Mouse (Mus musculus) olfactory bulb, adult 2 months (tissue): Measurements from ENCODE around the gene Gid4. TPM values are rescaled to one million over a fixed set of nuclear protein-coding genes. Genes with fewer than 3 reads are reported as not detected.

Experiments used
- H3K27ac ChIP-seq: fragments of 200-500 bp; 2 replicates; pipeline ENCODE4 v1.5.1; 2012; ENCODE audit warnings: low read depth, low read length; ENCODE audit not compliant: insufficient read depth
- H3K4me1 ChIP-seq: fragments of 200-500 bp; 2 replicates; pipeline ENCODE4 v1.6.1; 2012; ENCODE audit warnings: low read length; ENCODE audit not compliant: control insufficient read depth, insufficient read depth
- H3K4me3 ChIP-seq: fragments of 200-500 bp; 2 replicates; pipeline ENCODE4 v1.5.1; 2012; ENCODE audit warnings: mild to moderate bottlenecking, low read depth, low read length, moderate library complexity; ENCODE audit not compliant: insufficient read depth
- CTCF ChIP-seq: fragments of 200-500 bp; IDR thresholded peaks from 2 replicates; pipeline ENCODE4 v1.5.1; 2012; ENCODE audit warnings: low read depth, mild to moderate bottlenecking, low read length, moderate library complexity; ENCODE audit not compliant: insufficient read depth
- POLR2A ChIP-seq: fragments of 200-500 bp; IDR thresholded peaks from 2 replicates; pipeline ENCODE4 v1.6.1; 2012; ENCODE audit warnings: mild to moderate bottlenecking, low read depth, low read length, moderate library complexity; ENCODE audit not compliant: insufficient read depth
- WGBS: fragments of 180-500 bp; shearing (Covaris S2); methylation state at CpG from one replicate; pipeline ENCODE4 v1.1.7; 2018; 5-methylcytosine and 5-hydroxymethylcytosine counted together
- polyA plus RNA-seq: library from polyadenylated mRNA; stranded (reverse); fragments of >200 nt; gene quantifications from 2 replicates; pipeline ENCODE4 v1.2.4, GENCODE M21; 2012; ENCODE audit warnings: low replicate concordance; ENCODE audit not compliant: missing spikeins, insufficient read depth, insufficient read length

Gene Gid4
- polyA plus RNA-seq, 1 experiment = not detected

DNA sequence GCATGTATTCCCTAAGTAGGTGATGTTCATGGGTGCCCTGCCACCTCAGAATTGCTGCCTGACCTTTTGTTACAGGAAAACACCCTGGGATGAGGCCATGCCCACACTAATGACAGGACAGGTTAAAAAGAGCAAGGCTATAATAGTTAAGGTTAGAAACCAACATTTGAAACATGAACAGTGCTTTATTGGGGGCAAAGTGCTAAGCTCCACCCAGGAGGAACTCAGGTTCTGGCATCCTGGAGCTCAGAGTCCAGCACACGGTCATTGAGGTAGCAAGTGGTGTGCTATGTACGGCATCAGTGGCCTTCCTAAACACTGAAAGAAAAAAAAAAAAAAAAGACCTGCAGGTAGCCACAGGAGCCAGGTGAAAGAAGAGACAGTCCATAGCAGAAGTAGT, 29.0 kb upstream of the Gid4 start:
- H3K4me1 ChIP-seq = peaks cover 12% of the 10 kb centered on the region
- no peak overlapping the region for H3K4me3 ChIP-seq
- WGBS = 96% methylated on average over 2 of the region's 2 CpGs
- TF ChIP-seq POLR2A (no peak), CTCF (no peak)
- H3K27ac ChIP-seq = no peak overlapping the region

DNA sequence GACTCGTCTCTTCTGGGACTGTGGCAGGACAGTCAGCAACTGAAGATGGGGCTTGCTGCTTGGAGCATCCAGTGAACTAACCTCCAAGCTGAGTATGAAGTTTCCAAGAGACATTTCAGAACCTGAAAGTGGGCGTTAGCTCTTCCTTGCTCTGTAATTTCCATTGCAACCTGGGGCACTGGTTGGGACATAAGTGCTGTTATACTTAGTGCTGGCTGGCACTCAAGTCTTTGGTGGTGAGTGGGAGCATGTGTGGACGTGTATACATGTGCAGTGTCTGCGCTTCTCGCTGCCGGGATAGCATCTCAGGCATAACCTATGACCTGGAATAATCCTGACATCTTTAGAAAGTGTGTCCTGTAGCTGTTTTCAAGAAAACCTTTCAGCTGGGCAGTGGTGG, 25.6 kb upstream of the Gid4 start:
- H3K4me1 ChIP-seq = no peaks in the 10 kb centered on the region
- WGBS = 85% methylated on average over 6 of the region's 6 CpGs
- no peak for TF ChIP-seq CTCF
- H3K4me3 ChIP-seq = no peak overlapping the region
- no peak overlapping the region for H3K27ac ChIP-seq

DNA sequence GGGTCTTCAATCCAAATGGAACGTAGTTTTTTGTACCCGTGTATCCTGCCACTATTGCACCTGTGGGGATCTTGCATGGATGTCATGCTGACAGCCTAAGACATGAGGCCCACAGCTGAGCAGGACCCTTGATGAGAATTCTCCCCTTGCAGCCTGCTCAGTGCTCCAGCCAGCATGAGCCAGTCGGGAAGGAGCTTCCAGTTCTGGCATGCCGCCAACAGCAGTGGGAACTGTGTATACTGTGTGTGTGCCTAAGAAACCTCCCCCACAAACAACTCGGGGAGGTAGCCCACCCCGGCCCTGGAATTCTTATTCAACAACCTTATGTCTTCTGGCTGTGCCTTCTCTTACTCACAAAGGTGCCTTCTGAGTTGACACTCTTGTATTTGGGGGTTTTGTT, 20.4 kb upstream of the Gid4 start:
- H3K27ac ChIP-seq = no peak overlapping the region
- 0 out of 2 replicates have a peak, but pooled peaks cover 2% of the 10 kb centered on the region for H3K4me1 ChIP-seq
- no peak overlapping the region for H3K4me3 ChIP-seq
- TF ChIP-seq CTCF (no peak), POLR2A (no peak)
- 33% methylated on average over 6 of the region's 6 CpGs for WGBS

DNA sequence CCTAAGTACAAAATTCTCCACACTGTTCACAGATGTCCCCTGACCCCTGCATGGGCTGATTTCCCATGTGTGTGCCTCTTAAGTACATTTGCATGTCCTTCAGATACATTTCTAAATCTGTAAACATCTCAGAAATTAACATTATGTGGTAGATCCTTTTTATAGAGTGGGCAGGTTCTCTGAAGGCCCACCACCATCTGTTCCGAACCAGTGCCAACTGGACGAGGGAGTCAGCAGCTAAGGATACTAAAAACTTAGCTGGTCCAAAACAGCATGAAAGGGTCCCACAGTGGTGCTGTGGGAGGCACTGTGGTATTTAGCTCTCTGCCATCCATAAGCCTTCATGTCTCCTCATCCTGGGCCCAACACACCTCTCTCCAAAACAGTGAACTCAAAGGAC, 19.8 kb upstream of the Gid4 start:
- H3K4me1 ChIP-seq = 0 out of 2 replicates have a peak, but pooled peaks cover 2% of the 10 kb centered on the region
- 76% methylated on average over 2 of the region's 2 CpGs for WGBS
- H3K4me3 ChIP-seq = no peak overlapping the region
- H3K27ac ChIP-seq = no peak overlapping the region
- no peak for TF ChIP-seq POLR2A
- TF ChIP-seq CTCF = no peak

DNA sequence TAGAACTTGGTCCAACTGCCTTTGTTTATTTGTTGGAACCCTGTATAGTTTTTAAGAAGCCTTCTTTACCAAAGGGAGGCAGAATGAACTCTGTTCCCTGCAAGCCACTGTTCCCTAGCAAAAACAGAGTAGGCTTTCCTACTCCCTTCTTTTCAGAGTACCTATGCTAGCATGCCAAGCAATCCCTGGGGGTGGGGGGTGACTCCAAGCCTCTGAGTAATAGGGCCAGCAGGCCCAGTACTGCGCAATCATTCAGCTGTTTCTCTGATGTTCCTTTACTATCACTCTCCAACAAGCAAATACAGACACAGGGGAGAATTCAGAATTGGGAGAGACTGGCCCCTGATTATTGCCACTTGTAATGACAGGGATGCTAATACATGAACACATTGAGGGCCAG, 10.3 kb upstream of the Gid4 start:
- TF ChIP-seq CTCF = no peak
- no peak for TF ChIP-seq POLR2A
- no peak overlapping the region for H3K4me3 ChIP-seq
- 87% methylated on average over 1 of the region's 1 CpGs for WGBS
- H3K4me1 ChIP-seq = no peaks in the 10 kb centered on the region
- H3K27ac ChIP-seq = no peak overlapping the region

DNA sequence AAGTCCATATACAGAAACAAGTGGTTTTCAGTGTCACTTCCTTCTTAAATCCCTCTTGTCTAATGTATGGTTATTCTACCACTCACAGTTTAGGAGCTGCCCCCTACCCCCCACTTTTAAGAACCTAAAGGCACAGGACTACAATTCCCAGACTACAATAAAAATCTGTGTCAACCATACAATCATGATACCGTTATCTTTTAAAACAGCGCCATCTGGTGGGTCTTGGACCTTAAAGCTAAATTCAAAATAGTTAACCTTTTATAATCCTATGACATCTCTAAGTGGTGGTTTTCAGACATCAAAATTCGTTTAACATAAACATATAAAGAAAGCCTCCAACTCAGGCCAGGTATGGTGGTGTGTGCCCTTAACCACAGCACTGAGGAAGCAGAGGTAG, 4.8 kb upstream of the Gid4 start:
- no peak overlapping the region for H3K27ac ChIP-seq
- no peak for TF ChIP-seq CTCF
- no peak for TF ChIP-seq POLR2A
- H3K4me1 ChIP-seq = peaks cover 3% of the 10 kb centered on the region
- no peak overlapping the region for H3K4me3 ChIP-seq
- WGBS = 3% methylated on average over 3 of the region's 3 CpGs

DNA sequence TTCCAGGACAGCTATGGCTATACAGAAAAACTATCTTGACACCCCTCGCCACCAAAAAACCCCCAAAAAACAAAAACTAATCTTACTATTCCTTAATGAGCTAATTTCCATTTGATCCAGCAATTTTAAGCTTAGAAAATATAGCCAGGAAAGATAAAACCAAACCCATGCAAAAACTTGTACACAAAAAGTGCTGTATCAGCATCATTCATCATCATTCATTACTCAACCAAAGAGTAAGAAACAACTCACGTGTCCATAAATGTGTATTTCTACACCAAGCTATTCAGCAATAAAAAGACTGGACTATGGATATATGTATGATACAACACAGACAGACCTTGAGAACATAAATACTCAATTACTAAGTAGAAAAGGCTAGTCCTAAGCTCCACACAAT, 4.0 kb upstream of the Gid4 start:
- 92% methylated on average over 2 of the region's 2 CpGs for WGBS
- Histone ChIP-seq H3K4me3 (no peak overlapping the region), H3K27ac (no peak overlapping the region), H3K4me1 (peaks cover 4% of the 10 kb centered on the region)
- TF ChIP-seq CTCF (no peak), POLR2A (no peak)

DNA sequence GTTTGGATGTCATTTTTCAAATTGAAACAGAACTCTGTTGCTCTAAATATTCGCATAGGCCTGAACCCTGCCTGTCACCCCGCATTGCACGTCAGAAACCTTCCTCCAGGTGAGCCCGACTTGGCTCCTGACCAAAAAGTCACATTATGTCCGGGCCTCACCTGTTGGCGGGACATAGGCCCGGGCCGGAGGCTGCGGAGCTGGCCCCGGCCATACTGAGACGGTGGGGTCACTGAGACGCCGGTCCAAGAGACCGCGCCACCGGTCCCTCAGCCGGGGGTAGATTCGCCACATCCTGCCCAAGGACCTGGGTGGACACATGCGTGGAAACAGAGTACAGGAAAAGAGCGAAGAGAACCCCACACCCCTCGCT, 369 bp upstream of the Gid4 start:
- TF ChIP-seq POLR2A = no peak
- TF ChIP-seq CTCF = no peak
- Histone ChIP-seq H3K4me3 (peak overlapping the region; percentile 78), H3K4me1 (peaks cover 11% of the 10 kb centered on the region), H3K27ac (peak overlapping the region; percentile 64)
- under 1% methylated on average over 21 of the region's 21 CpGs for WGBS

DNA sequence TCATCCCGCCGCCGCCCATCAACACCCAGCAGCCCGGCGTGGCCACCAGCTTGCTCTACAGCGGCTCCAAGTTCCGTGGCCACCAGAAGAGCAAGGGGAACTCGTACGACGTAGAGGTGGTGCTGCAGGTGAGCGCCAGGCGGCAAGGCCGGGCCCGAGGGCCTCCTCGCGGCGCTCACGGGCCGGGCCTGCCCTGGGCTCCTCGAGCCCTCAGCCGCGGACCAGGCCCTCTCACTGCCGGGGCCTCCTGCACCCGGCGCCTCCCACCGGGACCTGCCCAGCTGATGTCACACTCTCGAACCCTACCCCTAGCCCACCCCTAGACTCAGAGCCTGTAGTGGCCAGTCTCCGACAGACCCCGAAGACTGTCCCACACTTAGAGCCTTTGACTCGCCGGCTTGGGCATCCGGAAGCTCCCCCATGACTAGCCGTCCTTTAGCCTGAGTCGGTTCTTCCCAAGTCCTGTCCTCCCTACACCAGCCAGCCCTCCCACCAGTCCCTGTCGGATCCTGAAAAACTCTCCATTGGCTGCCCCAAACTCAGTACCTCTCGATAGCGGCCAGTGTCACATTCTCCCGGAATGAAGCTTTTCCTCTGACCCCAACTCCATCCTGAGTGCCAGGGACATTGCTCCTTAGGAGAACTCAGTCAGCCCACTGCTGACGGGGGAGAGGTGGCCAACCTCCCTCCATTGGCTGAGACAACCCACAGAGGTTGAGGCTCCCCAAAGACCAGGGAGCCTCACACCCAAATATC, 950 bp downstream of the Gid4 start, which contains the start of gene Atpaf2:
TSS of gene Atpaf2 (minus strand) at position 741 of the 756 bp plus-strand sequence.
- WGBS = under 1% methylated on average over 39 of the region's 39 CpGs
- peak within 1 kb of the TSS; percentile 78 for H3K4me3 ChIP-seq
- TF ChIP-seq CTCF = no peak
- TF ChIP-seq POLR2A = peak; percentile 22; the same call in 1 of the 2 replicates
- H3K4me1 ChIP-seq = peaks cover 11% of the 10 kb centered on the region
- H3K27ac ChIP-seq = peak within 1 kb of the TSS; percentile 44; the same call in 1 of the 2 replicates
